Mouse (Mus musculus): ENCODE data around the gene Zfp84. TPM values are rescaled to one million over a fixed set of nuclear protein-coding genes. Genes with fewer than 3 reads are reported as not detected.

Gene Zfp84
- polyA plus RNA-seq (2014; fragmentation: Illumina TruSeq; extraction: RNeasy Lipid Tissue Mini Kit (QIAGEN cat#74804); ENCODE audit: low read depth, low replicate concordance), result 6.0 TPM

GRCm38 (mm10) chr7:29768090-29768900, at the start of gene Zfp84:
Gene Zfp84 (plus strand): TSS chr7:29768552.

DNA sequence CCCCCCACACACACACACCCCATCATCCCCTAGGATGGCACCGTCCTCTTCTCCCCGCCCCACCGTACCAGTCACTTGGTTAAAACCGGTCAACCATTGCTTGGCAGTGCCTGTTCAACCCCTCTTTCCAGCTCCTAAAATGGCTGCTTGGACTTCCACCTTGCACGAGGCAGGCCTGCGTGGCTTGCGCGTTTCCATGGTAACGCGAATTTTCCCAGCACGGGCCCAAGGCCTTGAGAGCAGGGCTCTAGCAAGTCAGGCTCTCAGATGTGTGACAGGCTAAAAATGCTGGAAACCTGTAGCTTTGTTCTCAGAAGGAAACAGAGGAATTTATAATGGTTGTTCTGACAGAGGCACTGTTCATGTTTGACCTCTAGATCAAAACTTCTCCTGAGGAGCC, 41.5 kb upstream of the Zfp84 start, which contains the start of gene Catsperg2:
Gene Catsperg2 (minus strand): TSS at position 173 of the 400 bp plus-strand sequence.

DNA sequence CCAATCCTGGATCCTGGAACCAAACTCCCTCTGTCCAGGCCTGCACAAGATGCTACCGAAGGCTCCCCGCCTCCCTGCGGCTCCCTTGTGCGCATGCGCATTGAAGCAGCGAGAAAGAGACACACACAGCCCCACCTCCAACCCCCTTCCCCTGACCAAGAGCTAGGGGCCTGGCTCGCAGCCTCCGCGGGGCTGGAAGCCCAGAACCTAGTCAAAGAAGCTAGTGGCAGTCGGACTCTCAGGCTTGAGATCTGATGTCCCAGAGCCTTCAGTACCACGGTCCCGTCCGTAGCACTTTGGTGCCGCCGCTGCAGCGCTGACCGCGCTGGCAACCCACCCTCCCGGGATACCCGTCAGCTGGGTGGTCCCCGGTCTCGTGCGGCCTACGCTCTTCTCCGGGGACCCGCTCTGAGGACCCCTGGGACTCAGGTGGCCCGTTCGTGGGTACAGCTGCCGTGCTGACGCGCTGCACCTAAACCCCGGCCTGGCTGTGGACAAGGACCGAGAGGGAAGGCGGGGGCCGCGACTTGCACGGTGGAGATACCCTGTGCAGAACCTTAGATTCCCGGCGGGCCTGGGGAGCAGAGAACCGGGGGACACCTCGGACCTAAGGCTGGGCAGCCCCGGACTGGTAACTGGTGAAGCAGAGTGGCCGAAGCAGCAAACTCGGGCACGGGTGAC, 15.7 kb downstream of the Zfp84 start, which contains the start of gene Zfp30:
Gene Zfp30 (plus strand): TSS at position 128 of the 681 bp plus-strand sequence.

GRCm38 (mm10) chr7:29815910-29816429, 47.6 kb downstream of the Zfp84 start, which contains the start of gene Zfp790:
Gene Zfp790 (plus strand): TSS chr7:29816114.

Other genes with a start within 250 kb of the Zfp84 start
- gene Sipa1l3, start 249.9 kb upstream of the Zfp84 start, polyA plus RNA-seq (2014; fragmentation: Illumina TruSeq; extraction: RNeasy Lipid Tissue Mini Kit (QIAGEN cat#74804); ENCODE audit: low read depth, low replicate concordance), result 23.1 TPM
- gene Catsperg2, start 41.5 kb upstream of the Zfp84 start, polyA plus RNA-seq (2014; fragmentation: Illumina TruSeq; extraction: RNeasy Lipid Tissue Mini Kit (QIAGEN cat#74804); ENCODE audit: low read depth, low replicate concordance), result 2.0 TPM
- gene Zfp30, start 15.4 kb downstream of the Zfp84 start, polyA plus RNA-seq (2014; fragmentation: Illumina TruSeq; extraction: RNeasy Lipid Tissue Mini Kit (QIAGEN cat#74804); ENCODE audit: low read depth, low replicate concordance), result 1.7 TPM
- 8.4 TPM for gene Zfp790, start 47.6 kb downstream of the Zfp84 start, polyA plus RNA-seq (2014; fragmentation: Illumina TruSeq; extraction: RNeasy Lipid Tissue Mini Kit (QIAGEN cat#74804); ENCODE audit: low read depth, low replicate concordance)
- 0.72 TPM for gene Zfp940, start 85.1 kb downstream of the Zfp84 start, polyA plus RNA-seq (2014; fragmentation: Illumina TruSeq; extraction: RNeasy Lipid Tissue Mini Kit (QIAGEN cat#74804); ENCODE audit: low read depth, low replicate concordance)
- gene Zfp420, start 91.4 kb downstream of the Zfp84 start, polyA plus RNA-seq (2014; fragmentation: Illumina TruSeq; extraction: RNeasy Lipid Tissue Mini Kit (QIAGEN cat#74804); ENCODE audit: low read depth, low replicate concordance), result 6.2 TPM
- 5.0 TPM for gene Zfp27, start 138.0 kb downstream of the Zfp84 start, polyA plus RNA-seq (2014; fragmentation: Illumina TruSeq; extraction: RNeasy Lipid Tissue Mini Kit (QIAGEN cat#74804); ENCODE audit: low read depth, low replicate concordance)
- 5.9 TPM for gene Zfp383, start 139.7 kb downstream of the Zfp84 start, polyA plus RNA-seq (2014; fragmentation: Illumina TruSeq; extraction: RNeasy Lipid Tissue Mini Kit (QIAGEN cat#74804); ENCODE audit: low read depth, low replicate concordance)
- gene Zfp74, start 185.5 kb downstream of the Zfp84 start, polyA plus RNA-seq (2014; fragmentation: Illumina TruSeq; extraction: RNeasy Lipid Tissue Mini Kit (QIAGEN cat#74804); ENCODE audit: low read depth, low replicate concordance), result 7.3 TPM
- gene Zfp568, start 215.4 kb downstream of the Zfp84 start, polyA plus RNA-seq (2014; fragmentation: Illumina TruSeq; extraction: RNeasy Lipid Tissue Mini Kit (QIAGEN cat#74804); ENCODE audit: low read depth, low replicate concordance), result 4.4 TPM

Data from adipose tissue, adult 10 weeks (tissue).